Mouse (Mus musculus) heart, adult 2 months (tissue): Measurements from ENCODE around the gene Nmnat1.

Experiments
- CTCF ChIP-seq: fragments of 200-600 bp; IDR thresholded peaks from 2 replicates; pipeline ENCODE4 v1.8.1; 2022; ENCODE audit warnings: antibody characterized with exemption, mild to moderate bottlenecking, moderate library complexity
- EP300 ChIP-seq: fragments of 200-500 bp; IDR thresholded peaks from 2 replicates; pipeline ENCODE4 v1.6.1; 2011; ENCODE audit warnings: low read depth, low read length, control low read depth; ENCODE audit not compliant: insufficient read depth

DNA sequence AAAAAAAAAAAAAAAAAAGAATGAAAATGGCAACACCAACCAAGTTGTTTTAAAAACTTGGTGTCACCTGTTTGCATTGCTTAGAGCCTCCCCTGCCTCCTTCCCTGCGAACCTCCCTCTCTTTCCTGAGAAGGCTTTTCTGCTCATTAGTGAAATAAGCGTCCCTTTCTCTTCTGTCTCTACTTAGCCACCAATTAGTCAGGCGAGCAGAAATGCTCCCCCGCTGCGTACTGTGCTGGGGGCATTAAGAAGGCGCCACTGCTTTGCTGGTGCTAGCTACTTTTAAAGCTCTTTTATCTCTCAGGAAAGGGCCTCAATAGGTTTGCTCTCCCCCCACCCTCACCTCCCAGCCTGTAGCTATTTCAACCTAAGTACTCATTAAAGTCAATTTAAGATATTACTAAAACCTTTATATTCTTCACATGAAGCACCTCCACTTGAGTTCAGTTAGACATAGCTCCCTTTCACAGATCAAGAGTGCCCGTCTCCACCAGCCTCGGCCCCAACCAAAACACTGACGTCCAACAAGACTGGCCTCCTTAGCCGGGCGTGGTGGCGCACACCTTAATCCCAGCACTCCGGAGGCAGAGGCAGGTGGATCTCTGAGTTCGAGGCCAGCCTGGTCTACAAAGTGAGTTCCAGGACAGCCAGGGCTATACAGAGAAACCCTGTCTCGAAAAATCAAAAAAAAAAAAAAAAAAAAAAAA lies 20.4 kb upstream of the Nmnat1 start:
- TF ChIP-seq CTCF (no peak), EP300 (no peak)
